Mouse (Mus musculus) thymus, postnatal 10 days (tissue): ENCODE data around the gene Meig1.
A peak's percentile ranks its signal among the peaks of the same experiment; 100 is the strongest.
"Not testable (repeated sequence)": the region's sequence is repeated elsewhere in the genome, so short reads cannot be mapped to it uniquely, and the experiment has no call there.

Experiments used
- DNase-seq, 2 experiments: peaks; one replicate each; pipeline ENCODE4 v3.0.0; 2021; ENCODE audit warnings: low spot score in 2 of 2

Meig1 gene

DNA sequence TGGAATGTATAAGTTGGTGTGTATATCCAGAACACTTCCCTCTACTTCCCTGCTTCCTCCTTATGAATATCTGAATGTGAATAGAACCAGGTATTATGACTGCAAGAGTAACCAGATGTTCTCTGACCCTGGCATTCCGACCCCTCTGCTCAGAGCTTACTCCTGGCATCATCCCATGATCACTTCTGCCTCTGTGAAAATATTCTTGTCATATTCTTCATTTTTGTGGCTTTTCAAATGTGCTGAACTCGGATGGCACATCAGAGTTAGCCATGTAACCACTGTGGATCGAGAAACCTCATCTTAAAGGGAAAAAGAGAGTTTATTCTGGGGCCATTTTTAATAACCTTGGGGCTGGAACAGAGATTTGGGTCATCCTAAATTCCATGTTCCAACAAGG, at the start of gene Meig1:
Gene Meig1 (minus strand): TSS at position 101 of the 400 bp plus-strand sequence.
- DNase-seq, result no peak

DNA sequence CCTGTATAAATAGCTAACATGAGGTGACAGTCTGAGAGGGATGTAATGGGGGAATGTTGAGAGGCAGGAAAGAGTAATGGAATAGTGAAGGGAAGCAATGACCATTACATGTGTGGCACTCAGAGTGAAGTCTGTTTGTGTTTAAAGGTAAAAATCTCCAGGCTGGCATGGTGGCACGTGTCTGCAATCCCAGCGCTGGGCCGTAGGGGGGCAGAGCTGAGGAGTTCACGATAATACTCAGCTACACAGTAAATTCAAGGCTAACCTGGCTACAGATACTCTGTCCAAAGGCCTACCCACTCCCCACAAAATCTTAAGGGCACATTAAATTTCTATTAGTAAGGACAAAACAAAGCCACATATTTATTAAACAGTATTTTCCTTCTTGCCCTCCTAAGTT, 34.1 kb upstream of the Meig1 start:
- DNase-seq, result no peak

DNA sequence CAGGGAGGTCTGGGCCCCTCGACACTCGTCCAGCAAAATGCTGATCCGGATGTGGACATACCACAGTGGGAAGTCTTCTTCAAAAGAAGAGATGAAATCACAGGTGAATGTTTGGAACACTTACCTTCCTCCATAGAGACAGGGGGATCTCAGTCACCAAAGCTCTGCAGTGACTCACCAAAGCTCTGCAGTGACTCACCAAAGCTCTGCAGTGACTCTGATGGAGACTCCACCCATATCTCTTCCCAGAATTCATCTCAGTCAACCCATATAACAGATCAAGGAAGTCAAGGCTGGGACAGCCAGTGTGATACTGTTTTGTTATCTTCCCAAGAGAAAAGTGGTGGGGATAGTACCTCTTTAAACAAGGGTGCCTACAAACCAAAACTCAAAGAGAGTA, 30.6 kb upstream of the Meig1 start:
- no peak for DNase-seq

DNA sequence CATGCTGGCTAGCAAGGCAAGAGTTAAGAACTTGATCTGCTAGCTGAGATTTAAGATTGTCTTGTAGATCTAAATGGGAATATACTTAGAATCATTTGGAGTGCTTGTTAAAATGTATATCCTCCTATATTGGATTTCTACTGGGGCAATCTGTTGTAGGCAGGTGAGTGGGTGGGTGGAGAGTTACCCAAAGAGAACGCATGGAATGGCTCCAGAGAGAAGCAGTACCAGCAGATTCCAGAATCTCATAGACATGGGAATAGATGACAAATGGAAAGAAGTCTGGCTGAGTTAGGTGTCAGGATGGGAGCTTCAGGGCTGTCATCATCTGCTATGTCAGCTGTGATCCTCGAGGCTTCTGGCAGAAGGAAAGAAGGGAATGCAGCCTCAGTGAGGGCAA, 27.0 kb upstream of the Meig1 start:
- no peak for DNase-seq

DNA sequence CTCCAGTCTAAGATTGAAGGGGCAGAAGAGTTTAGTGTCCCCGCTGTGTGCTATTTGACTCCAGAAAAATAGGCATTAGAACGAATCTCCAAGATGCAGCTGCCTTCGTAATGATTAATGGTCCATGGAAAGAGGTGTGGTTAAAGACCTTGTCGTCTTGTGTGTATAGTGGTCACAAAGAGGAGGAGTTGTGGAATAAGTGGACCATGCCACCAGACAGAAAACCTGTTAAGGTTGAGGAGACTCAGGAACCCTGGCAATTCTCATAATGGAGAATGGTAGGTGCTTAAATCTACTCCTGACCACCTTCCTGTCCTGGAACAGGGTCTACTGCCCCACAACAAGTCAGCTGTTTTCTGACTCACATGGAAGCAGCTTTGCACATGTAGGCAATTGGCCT, 23.5 kb upstream of the Meig1 start:
- DNase-seq, result no peak

DNA sequence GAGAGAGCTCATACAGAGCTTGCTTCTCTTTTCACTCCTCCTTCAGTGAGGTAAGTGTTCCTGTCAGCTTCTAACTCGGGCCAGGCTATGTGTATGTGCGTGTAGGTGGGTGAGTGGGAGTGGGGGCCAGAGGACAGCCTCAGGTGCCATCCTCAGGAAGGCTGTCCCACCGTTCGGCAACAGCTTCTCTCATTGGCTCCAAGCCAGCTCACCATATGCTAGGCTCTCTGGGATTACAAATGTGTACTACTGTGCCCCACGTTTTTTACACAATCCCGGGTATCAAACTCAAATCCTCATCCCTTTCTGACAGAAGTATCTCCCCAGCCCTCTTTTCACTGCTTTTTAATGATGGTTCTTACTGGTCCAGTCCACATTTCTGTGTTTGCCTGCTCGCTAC, 21.8 kb upstream of the Meig1 start:
- no peak for DNase-seq

DNA sequence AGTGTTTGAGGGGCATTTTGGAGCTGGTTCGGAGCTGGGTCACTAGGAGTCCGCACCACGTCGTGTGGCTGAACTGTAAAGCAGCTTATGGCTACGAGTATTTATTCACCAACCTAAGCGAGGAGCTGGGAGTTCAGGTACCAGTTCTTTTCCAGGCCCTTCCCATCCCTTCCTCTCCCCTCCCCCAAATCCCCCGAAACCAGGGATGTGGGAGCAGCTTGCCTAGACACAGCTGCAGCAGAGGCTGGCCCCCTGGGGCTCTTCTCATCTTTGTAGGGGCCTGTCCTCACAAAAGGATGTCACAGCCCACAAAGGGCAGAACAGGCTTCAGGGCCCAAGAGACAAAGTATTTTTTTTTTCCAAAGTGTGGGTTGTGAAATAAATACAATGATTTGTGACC, 15.5 kb upstream of the Meig1 start:
- no peak for DNase-seq

DNA sequence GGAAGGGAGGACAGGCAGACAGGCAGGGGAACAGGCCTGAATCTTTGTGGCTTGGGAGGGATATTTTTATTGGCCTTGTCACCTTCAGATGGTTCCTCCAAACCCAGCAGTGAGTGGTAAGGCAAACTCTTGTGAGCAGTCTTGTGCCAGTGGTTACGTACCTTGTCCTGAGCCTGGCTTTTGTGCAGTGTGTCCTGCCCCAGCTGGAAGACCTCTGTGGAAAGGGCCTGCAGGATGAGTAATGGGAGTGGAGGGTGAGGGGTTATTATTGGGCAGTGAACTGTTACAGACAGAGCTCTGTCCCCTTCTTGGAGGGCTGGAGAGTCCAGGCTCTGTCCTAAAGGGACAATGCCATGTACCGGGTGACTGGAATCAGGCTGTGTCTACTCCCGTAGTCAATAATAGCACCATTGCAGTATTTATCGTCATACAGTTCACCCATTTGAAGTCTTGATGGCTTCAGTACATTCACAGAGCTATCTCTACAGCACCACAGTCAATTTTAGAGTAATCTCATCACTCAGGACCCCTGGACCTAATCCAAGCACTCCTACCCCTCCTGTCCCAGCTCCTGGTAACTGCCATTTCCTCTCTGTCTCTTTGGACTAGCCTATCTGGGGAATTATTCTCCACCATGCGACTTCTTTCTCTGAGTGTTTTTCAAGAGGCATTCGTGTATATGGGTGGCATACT, 13.1 kb upstream of the Meig1 start:
- DNase-seq, result no peak

DNA sequence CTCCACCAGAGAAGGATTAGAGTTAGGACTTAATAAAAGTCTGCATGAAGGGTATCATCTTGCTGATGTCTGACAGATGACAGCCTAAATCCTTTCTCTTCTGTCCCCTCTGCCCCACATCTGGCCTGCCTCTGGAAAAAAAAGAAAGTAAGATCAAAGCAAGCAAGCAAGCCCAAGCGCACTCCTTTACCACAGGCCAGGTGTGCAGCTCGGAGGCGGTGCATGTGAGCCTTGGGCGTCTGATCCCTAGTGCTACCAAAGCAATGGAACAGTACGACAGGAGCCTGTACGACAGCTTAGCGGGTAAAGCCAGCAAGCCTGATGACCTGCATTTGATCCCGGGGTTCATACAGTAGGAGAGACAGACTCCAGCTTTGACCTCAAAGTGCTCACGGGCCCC, 8.5 kb upstream of the Meig1 start:
- DNase-seq, result peak; percentile 65 to 77

DNA sequence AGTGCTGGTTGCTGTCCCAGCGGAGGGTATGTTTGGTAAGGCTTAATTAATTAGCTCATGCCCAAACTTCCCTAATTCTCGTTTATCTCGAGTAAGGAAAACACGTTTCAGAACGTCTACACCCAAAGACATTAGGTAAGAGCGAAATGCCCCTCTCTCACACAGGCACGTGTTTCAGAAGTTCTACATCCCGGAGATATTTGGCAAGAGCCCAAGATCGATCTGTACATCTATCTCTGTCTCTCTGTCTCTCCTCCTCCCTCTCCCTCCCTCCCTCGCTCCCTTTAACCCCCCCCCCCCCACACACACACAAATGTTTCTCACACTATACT, 2.1 kb upstream of the Meig1 start:
- DNase-seq, result no peak

DNA sequence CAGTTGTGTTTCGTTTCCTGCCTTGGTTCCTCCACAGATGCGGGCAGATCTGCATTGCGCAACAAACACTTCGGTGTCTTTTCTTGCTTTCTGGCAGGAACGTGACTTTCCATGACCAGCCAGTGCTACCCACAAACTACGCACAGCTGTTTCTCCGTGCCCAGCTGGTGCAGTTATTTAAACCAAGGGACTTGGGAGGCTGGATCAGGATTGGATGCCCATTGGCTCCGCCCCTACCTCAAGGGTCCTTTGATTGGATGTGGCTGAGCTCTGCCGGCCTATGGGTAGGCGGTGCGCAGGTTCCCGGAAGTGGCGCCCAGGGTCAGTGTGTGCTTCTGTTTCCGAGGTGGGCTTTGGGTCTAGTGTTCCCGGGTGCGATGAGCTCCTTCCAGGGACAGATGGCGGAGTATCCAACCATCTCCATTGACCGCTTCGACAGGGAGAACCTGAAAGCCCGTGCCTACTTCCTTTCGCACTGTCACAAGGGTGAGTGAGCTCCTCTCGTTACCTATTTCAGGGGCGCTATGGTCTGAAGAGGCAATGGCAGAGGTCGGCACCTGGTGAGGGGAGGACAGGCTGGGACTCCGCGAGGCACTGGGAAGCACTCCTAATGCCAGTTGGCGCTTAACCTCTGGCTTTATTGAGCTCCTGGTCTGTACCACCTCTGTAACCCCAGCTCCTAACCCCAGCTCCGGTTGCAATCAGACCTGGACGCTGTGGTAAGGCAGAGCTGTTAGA, 1.6 kb upstream of the Meig1 start, which contains the start of gene Dclre1c:
Gene Dclre1c (plus strand): TSS at position 291 of the 738 bp plus-strand sequence.
- peak; percentile 90 to 96 for DNase-seq

DNA sequence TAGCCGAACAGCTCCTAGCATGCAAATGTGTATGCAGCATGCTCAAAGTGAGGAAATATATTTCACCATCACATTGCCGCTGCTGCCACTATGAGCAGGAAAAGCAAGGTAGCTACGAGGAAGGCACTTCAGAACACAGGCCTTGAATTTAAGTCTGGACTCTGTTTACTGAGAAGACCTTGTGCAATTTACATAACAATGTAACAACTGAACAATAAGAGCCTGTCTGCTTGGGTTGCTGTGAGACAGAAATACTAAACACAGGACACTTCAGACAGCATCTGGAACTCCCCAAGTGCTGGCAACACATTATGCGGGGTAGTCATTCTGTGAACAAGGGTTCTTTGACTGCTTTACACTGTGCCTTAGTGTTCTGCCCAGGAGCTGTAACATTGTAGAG, 2.3 kb downstream of the Meig1 start:
- DNase-seq, result no peak

DNA sequence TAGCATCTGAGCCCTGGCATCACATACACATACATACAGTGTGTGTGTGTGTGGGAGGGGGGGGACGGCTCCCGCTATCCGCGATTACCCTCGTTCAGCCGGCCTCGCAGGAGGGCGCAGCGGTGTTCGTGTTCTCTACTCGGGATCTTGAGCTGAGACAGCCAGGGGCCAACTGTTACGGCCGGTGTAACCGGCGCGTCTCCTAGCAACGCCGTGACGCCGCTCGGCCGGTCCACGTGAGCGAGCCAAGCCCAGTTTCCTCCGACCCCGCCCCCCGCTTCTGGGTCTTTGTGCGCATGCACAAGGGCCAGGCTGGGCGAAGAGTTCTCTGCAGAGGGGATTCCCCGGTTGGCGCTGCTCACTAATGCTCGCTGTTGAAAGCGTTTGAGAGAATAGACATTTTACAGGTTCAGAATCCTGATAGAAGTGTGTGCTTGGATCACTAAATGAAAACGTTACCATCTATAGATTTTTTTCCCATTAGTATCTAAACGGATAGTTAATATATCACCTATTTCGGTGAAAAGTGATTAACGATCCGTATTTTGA, 3.5 kb downstream of the Meig1 start:
- DNase-seq, result peak; percentile 75 to 80

DNA sequence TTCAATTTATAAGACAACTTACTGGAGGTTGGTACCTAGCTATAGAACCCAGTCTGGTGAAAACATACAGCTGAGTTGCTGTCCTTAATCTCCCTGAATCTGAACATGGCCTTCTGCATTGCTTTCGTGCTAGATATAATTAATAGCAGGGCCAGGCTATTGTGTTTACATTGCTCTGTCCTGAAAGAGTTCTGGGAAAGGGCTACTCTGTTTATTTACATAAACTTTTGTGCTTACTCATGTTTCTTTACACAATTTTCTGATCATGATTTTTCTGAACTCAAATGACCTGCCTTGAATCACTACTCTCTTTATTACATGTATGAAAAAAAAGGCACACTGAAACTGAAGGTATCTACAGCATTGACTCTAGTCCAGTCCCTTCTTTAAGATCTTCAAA, 6.8 kb downstream of the Meig1 start:
- DNase-seq, result no peak

DNA sequence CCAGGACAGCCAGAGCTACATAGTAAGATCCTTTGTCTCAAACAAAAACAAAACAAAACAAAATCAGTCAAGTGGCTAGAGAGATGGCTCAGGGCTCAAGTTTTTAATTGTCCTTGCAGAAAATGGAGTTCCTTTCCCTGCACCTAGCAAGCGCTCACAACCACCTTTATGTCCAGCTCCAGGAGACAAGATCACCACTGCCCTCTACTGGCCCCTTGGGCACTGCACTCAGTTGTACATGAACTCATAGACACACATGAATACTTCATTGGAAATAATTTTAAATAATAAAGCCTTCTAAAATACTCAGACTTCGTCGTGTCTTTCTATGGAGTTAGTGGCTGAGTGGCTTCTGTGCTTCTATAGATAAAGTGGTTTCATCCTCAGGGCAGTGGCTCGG, 8.2 kb downstream of the Meig1 start:
- peak; percentile 34 to 72 for DNase-seq

DNA sequence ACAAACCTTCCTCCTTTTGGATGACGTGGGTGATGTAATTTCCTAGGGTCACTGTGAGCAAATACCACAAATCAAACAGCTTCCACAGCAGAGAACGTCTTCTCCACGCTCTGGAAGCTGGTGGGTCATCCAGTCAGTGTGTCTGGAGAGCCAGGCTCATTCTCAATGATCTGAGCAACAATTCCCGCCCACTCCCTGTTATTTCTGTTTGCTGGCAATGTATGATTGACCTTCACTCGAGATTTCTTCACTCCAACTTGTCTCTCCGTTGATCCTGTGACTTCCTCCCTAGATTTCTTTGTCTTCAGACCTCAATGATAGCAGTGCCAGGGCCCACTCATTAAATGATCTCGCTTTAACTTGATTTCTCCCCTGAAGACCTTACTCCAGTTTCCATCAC, 14.7 kb downstream of the Meig1 start:
- DNase-seq, result no peak

DNA sequence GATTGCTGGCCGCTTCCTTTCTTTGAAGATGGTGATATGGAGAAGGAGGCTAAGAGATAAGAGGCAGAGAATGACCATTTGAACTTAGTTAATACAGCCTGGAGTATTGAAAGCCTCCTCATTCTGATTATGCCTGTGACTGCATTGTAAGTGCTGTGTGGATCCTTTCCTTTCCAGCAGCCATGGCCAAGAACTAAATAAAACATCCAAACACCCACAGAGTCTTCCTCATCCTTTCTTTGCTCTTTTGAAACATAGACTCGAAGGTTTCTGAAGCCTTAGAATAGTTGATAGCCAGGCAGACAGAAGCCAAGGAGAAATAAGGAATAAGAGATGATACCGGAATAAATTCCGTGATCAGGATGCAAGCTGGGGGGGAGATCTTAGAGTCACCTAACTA, 16.5 kb downstream of the Meig1 start:
- DNase-seq, result no peak

DNA sequence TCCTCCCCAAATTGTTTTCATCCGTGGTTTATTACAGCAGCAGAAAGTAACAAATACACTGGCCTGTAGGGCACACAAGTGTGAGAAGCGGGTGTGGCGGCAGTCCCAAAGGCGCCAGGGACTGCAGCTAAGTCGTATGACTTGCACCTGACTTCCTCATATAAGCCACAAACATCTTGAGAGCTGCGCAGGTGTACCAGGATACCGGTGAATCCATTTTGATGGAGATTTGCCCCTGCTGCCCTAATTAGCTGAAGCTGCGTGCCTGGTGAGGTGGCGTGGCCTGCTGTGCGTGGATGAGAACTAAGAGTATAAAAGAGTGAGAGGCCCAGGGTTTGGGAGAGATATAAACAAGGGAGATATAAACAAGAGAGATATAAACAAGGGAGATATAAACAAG, 25.3 kb downstream of the Meig1 start, which contains the start of gene Olah:
Gene Olah (minus strand): TSS at position 101 of the 400 bp plus-strand sequence.
- not testable (repeated sequence) for DNase-seq

DNA sequence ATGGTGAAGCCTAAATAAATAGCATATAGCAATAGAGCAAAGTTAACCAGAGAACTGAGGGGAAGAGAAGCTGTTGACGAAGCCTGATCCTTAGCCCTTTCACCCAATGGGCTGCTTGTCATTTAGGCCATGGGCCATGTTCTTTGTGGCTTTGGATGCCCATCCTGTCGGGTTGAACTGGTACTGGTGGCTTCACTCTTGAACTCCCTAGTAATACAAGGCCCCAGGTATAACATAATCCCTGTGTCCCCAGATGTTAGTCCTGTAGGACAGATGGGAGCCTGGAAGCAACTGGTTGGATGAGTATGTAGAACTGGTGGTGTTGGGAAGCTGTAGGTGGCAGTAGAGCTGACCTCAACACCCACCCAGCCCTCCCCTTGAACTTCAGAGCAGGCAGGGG, 30.5 kb downstream of the Meig1 start:
- DNase-seq, result no peak

DNA sequence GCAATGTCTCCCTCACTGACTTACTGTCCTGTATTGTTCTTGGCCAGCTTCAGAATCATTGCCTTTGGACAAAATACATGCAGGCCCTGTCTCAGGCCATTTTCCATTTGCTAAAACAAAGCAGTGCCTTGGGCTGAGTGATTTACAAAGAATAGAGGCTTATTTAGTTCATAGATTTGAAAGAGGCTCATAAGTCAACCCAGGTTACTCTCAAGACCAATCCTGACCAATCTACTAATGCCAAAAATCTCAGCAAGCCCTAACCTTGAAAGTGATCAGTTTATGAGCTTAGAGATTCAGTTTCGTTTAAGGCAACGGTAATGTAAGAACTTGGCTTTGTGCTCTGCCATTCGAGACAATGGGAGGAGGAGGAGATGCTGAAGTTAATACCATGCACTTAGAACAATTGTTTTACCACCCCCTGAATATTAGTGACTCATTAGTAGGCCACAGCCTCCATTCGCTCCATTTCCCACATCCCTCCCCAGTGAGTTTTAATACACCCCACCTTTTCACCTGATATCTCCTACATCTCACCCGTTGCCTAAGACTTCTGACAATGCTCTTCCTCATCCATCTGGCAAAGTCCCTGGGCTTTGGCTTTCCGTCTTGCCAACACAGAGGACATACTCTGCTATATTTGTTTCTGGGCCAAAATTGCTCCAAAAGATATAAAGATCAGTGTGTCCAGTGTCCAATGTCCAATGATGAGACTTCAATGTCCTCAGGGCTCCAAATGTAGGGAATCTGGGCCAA, 35.2 kb downstream of the Meig1 start:
- DNase-seq, result no peak

DNA sequence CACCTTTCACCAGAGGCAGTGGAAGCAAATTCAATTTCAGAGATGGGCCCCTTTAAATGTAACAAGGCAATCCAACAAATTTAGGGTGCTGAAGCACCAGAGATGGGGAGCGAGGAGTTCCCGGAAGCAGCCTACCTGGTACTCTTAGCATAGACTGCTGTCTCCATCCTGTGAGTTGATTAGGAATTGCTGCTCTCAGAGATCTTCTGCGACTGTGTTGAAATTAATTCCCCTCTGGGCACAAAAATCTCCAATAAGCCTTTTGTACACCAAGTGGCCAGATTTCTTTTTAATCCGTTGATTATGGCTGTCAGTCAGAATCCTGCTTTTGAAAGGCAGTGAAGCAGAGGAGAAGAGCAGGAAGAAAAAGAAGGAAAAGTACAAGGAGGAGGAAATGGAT, 57.3 kb downstream of the Meig1 start:
- no peak for DNase-seq

DNA sequence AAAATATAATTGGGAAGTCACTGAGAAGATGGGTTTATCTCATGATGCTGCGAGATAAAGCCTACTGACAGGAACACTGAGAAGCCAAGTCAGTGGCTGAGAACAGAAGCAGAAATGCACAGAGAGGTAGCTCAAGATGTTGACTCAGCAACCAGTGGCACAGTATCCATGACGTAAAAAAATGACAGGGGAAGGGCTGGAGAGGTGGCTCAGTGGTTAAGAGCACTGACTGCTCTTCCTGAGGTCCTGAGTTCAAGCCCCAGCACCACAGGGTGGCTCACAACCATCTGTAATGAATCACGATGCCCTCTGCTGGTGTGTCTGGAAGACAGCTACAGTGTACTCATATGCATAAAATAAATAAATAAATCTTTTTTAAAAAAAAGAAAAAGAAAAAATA, 61.4 kb downstream of the Meig1 start:
- no peak for DNase-seq
